Mouse (Mus musculus) forebrain, postnatal 0 days (tissue): ENCODE results near the gene Rtn2. TPM values are rescaled to one million over a fixed set of nuclear protein-coding genes. Genes with fewer than 3 reads are reported as not detected.

Experiments used
- ATAC-seq: fragments of 200-750 bp; cut with Nextera tagmentation; 2 replicates; pipeline ENCODE4 v1.8.0; 2017; ENCODE audit warnings: mild to moderate bottlenecking, moderate library complexity
- DNase-seq: peaks from one replicate; pipeline ENCODE4 v3.0.0-alpha.2; 2015
- H3K27ac ChIP-seq: fragments of 300-500 bp; sonication (generic); 2 replicates; pipeline ENCODE4 v1.5.1; 2014; ENCODE audit warnings: low read depth, mild to moderate bottlenecking, antibody characterized with exemption, low read length, moderate library complexity, mixed read lengths
- H3K27me3 ChIP-seq: fragments of 300-500 bp; sonication (generic); 2 replicates; pipeline ENCODE4 v1.6.1; 2014; ENCODE audit warnings: mild to moderate bottlenecking, low read length, mixed read lengths; ENCODE audit not compliant: insufficient read depth
- H3K36me3 ChIP-seq: fragments of 300-500 bp; sonication (generic); 2 replicates; pipeline ENCODE4 v1.6.1; 2014; ENCODE audit warnings: mild to moderate bottlenecking, moderate library complexity; ENCODE audit not compliant: insufficient read depth
- H3K4me1 ChIP-seq: fragments of 300-500 bp; sonication (generic); 2 replicates; pipeline ENCODE4 v1.6.1; 2014; ENCODE audit warnings: antibody characterized with exemption; ENCODE audit not compliant: insufficient read depth
- H3K4me2 ChIP-seq: fragments of 300-500 bp; sonication (generic); 2 replicates; pipeline ENCODE4 v1.6.1; 2014; ENCODE audit warnings: low read depth, mild to moderate bottlenecking, moderate library complexity
- H3K4me3 ChIP-seq: fragments of 300-500 bp; sonication (generic); 2 replicates; pipeline ENCODE4 v1.5.1; 2014; ENCODE audit warnings: low read depth, low read length, mixed read lengths
- H3K9ac ChIP-seq: fragments of 300-500 bp; sonication (generic); 2 replicates; pipeline ENCODE4 v1.6.1; 2014; ENCODE audit warnings: mild to moderate bottlenecking
- H3K9me3 ChIP-seq: fragments of 300-500 bp; sonication (generic); 2 replicates; pipeline ENCODE4 v1.6.1; 2016; ENCODE audit warnings: low read length
- CTCF ChIP-seq: sonication (generic); IDR thresholded peaks from 2 replicates; pipeline ENCODE4 v1.5.1; 2016; ENCODE audit warnings: antibody characterized with exemption, control low read depth, low read depth
- WGBS: fragments of 180-500 bp; shearing (Covaris S2); extraction: QIAGEN DNeasy Blood & Tissue Kit; methylation state at CpG from one replicate; pipeline ENCODE4 v1.1.7; 2014; 5-methylcytosine and 5-hydroxymethylcytosine counted together
- polyA plus RNA-seq: library from polyadenylated mRNA; unstranded; fragments of >200 nt; fragmentation: Nextera tagmentation; extraction: Ambion mirVana; gene quantifications from 2 replicates; pipeline ENCODE4 v1.2.1, GENCODE M21; 2015
- total RNA-seq: library from RNA; depleted of rRNA; stranded (reverse); fragments of >200 nt; gene quantifications from 2 replicates; pipeline ENCODE4 v1.2.3, GENCODE M21; 2014

The Rtn2 gene
- total and polyA plus RNA-seq, 2 experiments from 2014 or later, result 126 to 154 TPM

DNA sequence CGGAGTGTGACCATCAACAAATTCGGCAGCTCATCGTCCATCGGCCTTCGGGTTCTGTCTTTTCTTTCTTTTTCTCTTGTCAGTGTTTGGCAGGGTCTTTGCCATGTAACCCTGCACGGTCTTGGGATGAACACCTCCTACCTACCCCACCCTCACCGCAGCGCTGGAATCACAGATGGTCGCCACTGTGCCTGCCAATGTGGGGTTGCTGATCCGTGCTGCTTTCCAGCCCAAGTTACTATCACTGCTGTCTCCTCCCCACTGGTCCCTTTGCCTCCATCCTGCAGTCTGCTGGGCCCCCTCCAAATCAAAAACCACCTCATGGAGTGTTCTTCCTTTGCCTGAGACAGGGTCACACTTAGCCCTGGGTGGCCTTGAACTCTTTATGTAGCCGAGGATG lies 41.8 kb downstream of the Rtn2 start:
- H3K4me2 ChIP-seq, result no peak overlapping the region
- no peaks in the 10 kb centered on the region for H3K36me3 ChIP-seq
- no peak overlapping the region for H3K4me3 ChIP-seq
- H3K27me3 ChIP-seq, result no peaks in the 10 kb centered on the region
- H3K27ac ChIP-seq, result no peak overlapping the region
- no peak overlapping the region for H3K9ac ChIP-seq
- 85% methylated on average over 11 of the region's 11 CpGs for WGBS
- no peak for TF ChIP-seq CTCF
- DNase-seq (no peak), ATAC-seq (no peak)
- H3K9me3 ChIP-seq, result no peaks in the 10 kb centered on the region
- peaks cover 23% of the 10 kb centered on the region; the same call in 1 of the 2 replicates for H3K4me1 ChIP-seq

DNA sequence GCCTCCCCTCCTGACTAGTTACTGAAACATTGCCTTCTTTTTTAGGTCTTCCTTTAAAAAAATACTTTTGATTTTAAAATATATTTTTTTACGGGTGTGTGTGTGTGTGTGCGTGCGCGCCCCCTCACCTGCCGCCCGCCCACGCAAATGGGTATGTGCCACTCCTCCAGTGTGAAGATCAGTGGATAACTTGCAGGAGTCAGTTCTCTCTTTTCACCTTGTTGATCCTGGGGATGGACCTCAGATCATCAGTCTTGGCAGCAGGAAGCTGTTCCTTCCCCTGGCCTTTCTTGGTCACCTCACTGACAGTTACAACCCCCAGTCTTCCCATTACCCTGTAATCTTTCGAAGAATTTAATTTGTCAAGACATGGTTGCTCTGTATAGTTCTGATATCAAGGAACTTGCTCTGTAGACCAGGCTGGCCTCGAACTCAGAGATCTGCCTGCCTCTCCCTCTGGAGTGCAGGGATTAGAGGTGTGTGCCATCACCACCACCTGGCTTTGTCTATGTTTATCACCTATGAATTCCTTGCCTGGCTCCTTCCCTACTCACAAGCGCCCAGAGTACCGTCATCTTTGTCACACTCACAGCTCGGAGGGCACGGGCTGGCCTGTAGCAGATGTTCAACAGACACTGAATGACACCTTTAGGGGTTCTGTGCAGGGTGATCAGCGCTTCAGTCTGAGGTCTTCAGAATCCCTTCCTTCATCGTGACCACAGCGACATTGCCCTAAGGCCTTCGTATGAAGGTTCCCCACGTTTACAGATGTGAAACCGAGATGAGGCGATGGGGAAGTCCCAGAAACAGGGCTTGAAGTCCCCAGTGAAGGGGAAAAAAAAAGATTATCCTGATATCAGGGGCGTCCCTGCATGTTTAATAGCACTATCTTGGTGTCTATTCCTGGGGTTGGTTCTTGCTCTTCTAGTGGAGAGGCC lies 43.1 kb downstream of the Rtn2 start:
- Histone ChIP-seq H3K4me3 (no peak overlapping the region), H3K9ac (no peak overlapping the region), H3K27ac (no peak overlapping the region), H3K9me3 (no peaks in the 10 kb centered on the region), H3K4me2 (no peak overlapping the region), H3K36me3 (no peaks in the 10 kb centered on the region), H3K4me1 (peaks cover 20% of the 10 kb centered on the region; the same call in 1 of the 2 replicates), H3K27me3 (no peaks in the 10 kb centered on the region)
- TF ChIP-seq CTCF, result no peak
- 76% methylated on average over 21 of the region's 21 CpGs for WGBS
- no peak for DNase-seq
- no peak for ATAC-seq

DNA sequence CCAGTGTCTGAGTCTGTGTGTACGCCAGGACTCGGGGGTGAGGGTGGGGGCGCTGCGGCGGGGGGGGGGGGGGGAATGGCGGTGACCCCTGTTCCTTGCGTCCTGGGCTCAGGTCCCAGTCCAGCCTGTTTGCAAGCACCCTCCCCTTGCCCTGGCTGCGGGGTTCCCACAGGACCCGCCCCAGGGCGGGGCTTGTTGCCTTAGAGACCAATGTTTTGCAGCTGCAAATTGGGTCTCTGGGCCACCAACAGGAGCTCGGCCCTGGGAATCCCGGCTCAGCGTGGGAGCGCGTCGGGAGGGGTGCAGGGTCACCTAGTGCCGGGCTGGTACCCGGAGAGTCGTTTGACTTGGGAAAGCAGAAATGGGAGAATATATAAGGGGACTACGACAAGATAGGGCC lies 43.9 kb downstream of the Rtn2 start:
- H3K4me1 ChIP-seq, result 0 out of 2 replicates have a peak, but pooled peaks cover 16% of the 10 kb centered on the region
- H3K4me2 ChIP-seq, result peak overlapping the region; percentile 57
- peak overlapping the region; percentile 51 for H3K27ac ChIP-seq
- no peak for TF ChIP-seq CTCF
- H3K27me3 ChIP-seq, result no peaks in the 10 kb centered on the region
- H3K36me3 ChIP-seq, result no peaks in the 10 kb centered on the region
- peak; percentile 69 for DNase-seq
- peak; percentile 61 for ATAC-seq
- no peaks in the 10 kb centered on the region for H3K9me3 ChIP-seq
- WGBS, result under 1% methylated on average over 19 of the region's 20 CpGs
- peak overlapping the region; percentile 37 for H3K4me3 ChIP-seq
- H3K9ac ChIP-seq, result 0 out of 2 replicates have a peak overlapping the region, but pooled peaks have one; percentile 39

DNA sequence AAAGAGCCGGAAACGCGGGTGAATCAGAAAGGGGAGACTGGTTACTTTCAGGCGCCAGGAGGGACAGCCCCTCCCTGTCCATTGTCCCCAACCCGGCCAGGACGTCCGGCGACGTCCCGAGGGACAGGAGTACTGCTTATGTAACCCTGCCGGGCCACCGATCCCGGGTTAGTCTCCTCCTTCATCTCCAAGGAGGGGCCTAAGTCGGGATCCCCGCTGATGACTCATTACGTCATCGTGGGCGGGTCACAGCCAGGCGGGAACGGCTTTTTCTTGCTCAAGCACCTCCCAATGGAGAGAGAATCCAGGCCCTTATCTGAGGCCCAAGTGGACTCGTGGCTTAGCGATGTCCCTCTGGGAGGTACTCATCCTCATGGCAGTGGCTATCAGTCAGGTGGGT lies 44.7 kb downstream of the Rtn2 start:
- DNase-seq, result peak; percentile 79
- TF ChIP-seq CTCF, result no peak
- Histone ChIP-seq H3K4me2 (peak overlapping the region; percentile 57), H3K27me3 (no peaks in the 10 kb centered on the region), H3K9me3 (no peaks in the 10 kb centered on the region), H3K9ac (peak overlapping the region; percentile 39), H3K4me1 (0 out of 2 replicates have a peak, but pooled peaks cover 16% of the 10 kb centered on the region), H3K36me3 (no peaks in the 10 kb centered on the region), H3K27ac (peak overlapping the region; percentile 51; the same call in 1 of the 2 replicates), H3K4me3 (peak overlapping the region; percentile 37)
- ATAC-seq, result peak; percentile 73
- 1% methylated on average over 22 of the region's 22 CpGs for WGBS

DNA sequence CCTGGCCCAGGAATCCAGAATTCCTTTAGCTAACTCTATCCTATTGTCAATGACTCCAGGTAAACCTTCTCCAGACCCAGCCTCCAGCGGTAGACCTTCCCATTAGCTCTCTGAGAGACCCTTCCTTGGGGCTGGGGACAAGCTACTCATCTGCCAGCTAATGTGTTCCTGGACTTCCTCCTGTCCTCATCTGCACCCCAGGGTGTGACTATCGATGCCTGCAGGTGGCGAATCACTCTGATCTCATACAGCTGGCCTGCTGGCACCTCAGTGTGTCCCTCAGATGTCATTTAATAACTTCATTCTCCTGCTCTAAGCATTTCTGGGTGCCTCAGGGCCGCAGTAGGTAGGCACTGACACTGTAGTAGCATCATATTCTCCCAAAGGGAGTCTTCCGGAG lies 45.4 kb downstream of the Rtn2 start:
- no peaks in the 10 kb centered on the region for H3K9me3 ChIP-seq
- no peak overlapping the region; the same call in 1 of the 2 replicates for H3K4me2 ChIP-seq
- H3K4me1 ChIP-seq, result peaks cover 21% of the 10 kb centered on the region; the same call in 1 of the 2 replicates
- no peak overlapping the region for H3K4me3 ChIP-seq
- DNase-seq, result no peak
- WGBS, result 81% methylated on average over 5 of the region's 5 CpGs
- H3K9ac ChIP-seq, result no peak overlapping the region
- no peak for TF ChIP-seq CTCF
- no peak overlapping the region for H3K27ac ChIP-seq
- ATAC-seq, result no peak
- H3K27me3 ChIP-seq, result no peaks in the 10 kb centered on the region
- no peaks in the 10 kb centered on the region for H3K36me3 ChIP-seq

DNA sequence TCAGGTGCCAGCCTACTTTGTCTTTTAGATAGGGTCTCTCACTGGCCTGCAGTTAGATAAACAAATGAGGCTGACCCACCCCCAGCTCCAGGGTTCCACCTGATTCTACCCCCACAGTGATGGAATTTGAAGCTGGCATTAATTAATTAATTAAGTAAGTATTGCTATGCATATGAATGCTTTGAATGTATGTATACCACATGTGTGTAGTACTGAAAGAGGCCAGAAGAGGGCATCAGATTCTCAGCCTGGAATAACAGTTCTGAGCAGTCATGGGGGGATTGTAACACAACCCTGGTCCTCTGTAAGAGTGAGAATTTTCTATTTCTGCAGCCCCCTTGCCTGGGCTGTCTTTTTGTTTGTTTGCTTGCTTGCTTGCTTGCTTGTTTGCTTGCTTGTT lies 46.0 kb downstream of the Rtn2 start:
- no peak overlapping the region for H3K27ac ChIP-seq
- H3K4me3 ChIP-seq, result no peak overlapping the region
- no peak overlapping the region for H3K4me2 ChIP-seq
- peak; percentile 45; the same call in 1 of the 2 replicates for TF ChIP-seq CTCF
- H3K36me3 ChIP-seq, result no peaks in the 10 kb centered on the region
- ATAC-seq, result no peak
- H3K9me3 ChIP-seq, result no peaks in the 10 kb centered on the region
- peaks cover 21% of the 10 kb centered on the region; the same call in 1 of the 2 replicates for H3K4me1 ChIP-seq
- no peak overlapping the region for H3K9ac ChIP-seq
- H3K27me3 ChIP-seq, result no peaks in the 10 kb centered on the region
- DNase-seq, result no peak

DNA sequence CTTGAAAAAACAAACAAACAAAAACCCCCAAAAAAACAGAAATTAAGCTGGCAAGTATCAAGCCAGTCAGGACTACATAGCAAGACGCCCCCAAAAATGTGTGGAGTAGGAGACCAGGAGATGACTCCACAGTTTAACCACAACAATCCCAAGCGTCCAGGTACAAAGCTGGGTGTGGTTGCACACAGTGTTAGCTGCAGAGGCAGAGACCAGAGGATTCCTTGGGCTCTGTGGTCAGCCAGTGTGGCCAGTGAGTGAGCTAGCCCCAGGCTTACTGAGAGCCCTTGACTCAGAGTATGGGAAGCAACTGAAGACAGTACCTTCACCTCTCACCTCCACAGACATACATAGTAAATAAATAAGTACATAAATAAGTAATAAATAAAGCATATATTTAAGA lies 49.5 kb downstream of the Rtn2 start:
- Histone ChIP-seq H3K36me3 (no peaks in the 10 kb centered on the region), H3K27ac (no peak overlapping the region), H3K4me1 (peaks cover 13% of the 10 kb centered on the region; the same call in 1 of the 2 replicates), H3K9me3 (no peaks in the 10 kb centered on the region), H3K9ac (no peak overlapping the region), H3K4me2 (no peak overlapping the region), H3K4me3 (no peak overlapping the region), H3K27me3 (no peaks in the 10 kb centered on the region)
- DNase-seq, result no peak
- TF ChIP-seq CTCF, result no peak
- WGBS, result 80% methylated on average over 2 of the region's 2 CpGs
- ATAC-seq, result no peak
